12 mouse cellular contexts compared by ENCODE assay signal in genomic region chr13:56163751-56164150, GRCm38 (mm10). TPM values are rescaled to one million over a fixed set of nuclear protein-coding genes. Genes with fewer than 3 reads are reported as not detected.
DNase-seq lines count a peak whose midpoint lies in the region; ATAC-seq and TF ChIP-seq lines count a peak whose summit lies in the region.
"Had no signal": no experiment of that assay in that cellular context is flagged by ENCODE, and none has a peak within 500 bp of the region (broad histone marks: within the 10 kb centered on the region; RNA-seq: fewer than 3 reads in every experiment).

No protein-coding gene starts in this region.

- H3K36me3 ChIP-seq in thymus, adult 2 months (ENCODE audit: control insufficient read depth, insufficient read depth, low read length), result no peaks in the 10 kb centered on the region
- no peaks in the 10 kb centered on the region for H3K36me3 ChIP-seq in forebrain, postnatal 0 days (ENCODE audit: insufficient read depth)
- H3K36me3 ChIP-seq: neural tube, embryonic 13.5 days had no signal

- no peaks in the 10 kb centered on the region for H3K27me3 ChIP-seq in thymus, adult 2 months (ENCODE audit: control insufficient read depth, insufficient read depth, low read length)
- H3K27me3 ChIP-seq in forebrain, postnatal 0 days (ENCODE audit: insufficient read depth, low read length), result no peaks in the 10 kb centered on the region
- H3K27me3 ChIP-seq: neural tube, embryonic 13.5 days had no signal

- H3K9me3 ChIP-seq in forebrain, postnatal 0 days (ENCODE audit: low read length), result no peaks in the 10 kb centered on the region
- H3K9me3 ChIP-seq: neural tube, embryonic 13.5 days had no signal

- peak; percentile 74 for DNase-seq in adrenal gland, postnatal 10 days
- DNase-seq in adrenal gland, adult 18-20 months (ENCODE audit: low spot score in 2 of 2), result no peak
- DNase-seq in thymus, postnatal 14 days, result peak; percentile 1
- no peak for DNase-seq in thymus, adult 2 months
- peak; percentile 56 to 61 for DNase-seq in heart, postnatal 36 days
- peak; percentile 72 to 84 for DNase-seq in lung, postnatal 4 days
- DNase-seq in forebrain, postnatal 0 days, result no peak
- DNase-seq in embryo, embryonic 10 days (ENCODE audit: low spot score), result no peak
- DNase-seq: liver, postnatal 0 days had no signal

- no peak overlapping the region for H3K9ac ChIP-seq in forebrain, postnatal 0 days
- H3K9ac ChIP-seq: hindbrain, embryonic 14.5 days; liver, postnatal 0 days; neural tube, embryonic 13.5 days had no signal

- H3K4me3 ChIP-seq in thymus, adult 2 months (ENCODE audit: control insufficient read depth, insufficient read depth, low read length), result no peak overlapping the region
- H3K4me3 ChIP-seq in forebrain, postnatal 0 days (ENCODE audit: low read depth, low read length), result no peak overlapping the region
- H3K4me3 ChIP-seq: erythroblast, embryonic 14.5 days; neural tube, embryonic 13.5 days had no signal

- peaks cover 24% of the 10 kb centered on the region for H3K4me1 ChIP-seq in thymus, adult 2 months (replicated peaks; ENCODE audit: control insufficient read depth, insufficient read depth, low read length)
- no peaks in the 10 kb centered on the region for H3K4me1 ChIP-seq in forebrain, postnatal 0 days (ENCODE audit: insufficient read depth)

- no peak for ATAC-seq in forebrain, postnatal 0 days

- TF ChIP-seq POLR2A in thymus, adult 2 months (IDR thresholded peaks at IDR 0.05; ENCODE audit: control insufficient read depth, extremely low read depth, insufficient read depth, low read length, poor library complexity), result no peak

- intact Hi-C loops in heart, postnatal 36 days (cut with DNase I), result no loop called here

- 86% methylated on average over 6 of the region's 6 CpGs for WGBS in thymus, adult 2 months
- 32% methylated on average over 6 of the region's 6 CpGs for WGBS in forebrain, postnatal 0 days

- H3K27ac ChIP-seq in thymus, adult 2 months (ENCODE audit: control insufficient read depth, insufficient read depth, low read length), result no peak overlapping the region
- H3K27ac ChIP-seq in forebrain, postnatal 0 days (ENCODE audit: low read depth, low read length), result no peak overlapping the region
- H3K27ac ChIP-seq: hindbrain, embryonic 14.5 days; neural tube, embryonic 13.5 days had no signal

- no peak overlapping the region for H3K4me2 ChIP-seq in forebrain, postnatal 0 days (ENCODE audit: low read depth)
- H3K4me2 ChIP-seq: hindbrain, embryonic 14.5 days; neural tube, embryonic 13.5 days had no signal

- TF ChIP-seq CTCF in thymus, adult 2 months (IDR thresholded peaks at IDR 0.05; ENCODE audit: borderline replicate concordance, control insufficient read depth, extremely low read depth, insufficient read depth, low read length, poor library complexity), result no peak
- no peak for TF ChIP-seq CTCF in forebrain, postnatal 0 days (IDR thresholded peaks at IDR 0.05; ENCODE audit: low read depth)

RNA-seq across cellular contexts. Expression of gene Tifab, which starts 14.9 kb away (rescaled TPM):
- 1 to 10 TPM; 1.8 TPM for total RNA-seq in adrenal gland, postnatal 10 days (2021)
- 1 to 10 TPM; 2.2 to 3.0 TPM for total RNA-seq in adrenal gland, adult 18-20 months (2021)
- polyA plus RNA-seq in thymus, adult 2 months (2012; rRNA removed), result 8.3 and 9.4 TPM in 2 replicates
- 1 to 10 TPM; 1.3 to 1.7 TPM for total RNA-seq in heart, postnatal 36 days (2021)
- total RNA-seq in forebrain, postnatal 0 days (2014; rRNA removed), result 0.05 and 0.92 TPM in 2 replicates
- polyA plus RNA-seq in forebrain, postnatal 0 days (2015; fragmentation: Nextera tagmentation; extraction: Ambion mirVana), result 0.58 and 0.61 TPM in 2 replicates

RNA-seq across cellular contexts. Expression of gene H2afy, which starts 27.6 kb away (rescaled TPM):
- 100 to 1,000 TPM; 117 to 122 TPM for total RNA-seq in adrenal gland, postnatal 10 days (2021)
- total RNA-seq in adrenal gland, adult 18-20 months (2021), result 100 to 1,000 TPM; 121 to 122 TPM
- polyA plus RNA-seq in thymus, adult 2 months (2012; rRNA removed), result 316 and 458 TPM in 2 replicates
- 10 to 100 TPM; 45.2 to 50.3 TPM for total RNA-seq in heart, postnatal 36 days (2021)
- total RNA-seq in forebrain, postnatal 0 days (2014; rRNA removed), result 151 and 181 TPM in 2 replicates
- 169 and 171 TPM in 2 replicates for polyA plus RNA-seq in forebrain, postnatal 0 days (2015; fragmentation: Nextera tagmentation; extraction: Ambion mirVana)

Comparison
In these comparisons a context has a peak if more than half of its experiments do, and no peak if none do; other contexts are left out.
1. DNase-seq: peak in adrenal gland, postnatal 10 days (single experiment), thymus, postnatal 14 days (single experiment), heart, postnatal 36 days (2 of 2) and lung, postnatal 4 days (2 of 2); none in adrenal gland, adult 18-20 months (0 of 2), thymus, adult 2 months (single experiment), forebrain, postnatal 0 days (single experiment) and embryo, embryonic 10 days (single experiment).